ENCODE assay signal across 23 mouse cellular contexts in the genomic region with DNA sequence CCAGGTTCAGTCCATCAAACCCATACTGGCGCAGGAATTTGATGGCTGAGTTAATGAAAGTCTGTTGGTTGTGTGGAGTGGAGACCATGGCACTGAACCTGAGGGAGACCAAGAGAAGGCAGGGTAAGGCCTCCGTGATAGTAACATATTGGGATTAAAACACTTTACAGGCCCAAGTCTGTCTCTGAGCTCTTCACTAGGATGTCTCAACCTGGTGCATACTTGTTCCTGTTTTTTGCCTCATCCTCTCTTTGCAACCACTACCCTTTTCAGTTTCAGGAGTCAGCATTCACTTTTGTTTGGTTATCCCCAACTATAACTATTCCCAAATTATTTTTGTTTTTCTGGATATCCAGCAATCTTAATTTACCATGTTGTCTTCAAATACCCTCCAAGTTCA. TPM values are rescaled to one million over a fixed set of nuclear protein-coding genes. Genes with fewer than 3 reads are reported as not detected.
DNase-seq lines count a peak whose midpoint lies in the region; ATAC-seq lines count a peak whose summit lies in the region.
"Had no signal": no experiment of that assay in that cellular context is flagged by ENCODE, and none has a peak within 500 bp of the region (broad histone marks: within the 10 kb centered on the region; RNA-seq: fewer than 3 reads in every experiment).

No protein-coding gene starts in this region.

- peak; percentile 61; the same call in 1 of the 2 replicates for ATAC-seq in granulocyte monocyte progenitor cell, adult 5-6 weeks (replicated peaks; ENCODE audit: poor library complexity, severe bottlenecking)
- ATAC-seq in megakaryocyte, adult 5-6 weeks (ENCODE audit: poor library complexity, severe bottlenecking) = peak; percentile 84
- ATAC-seq in megakaryocyte progenitor cell, adult 5-6 weeks (replicated peaks; ENCODE audit: poor library complexity) = no peak
- ATAC-seq: activated CD4-positive, CD25-positive, alpha-beta regulatory T cell, adult 4 months; CD4-positive, CD25-positive, alpha-beta regulatory T cell, adult 4 months; Patski had no signal

- no peak for DNase-seq in adrenal gland, postnatal 10 days
- DNase-seq: adrenal gland, adult 2 months; adrenal gland, adult 8-10 months; adrenal gland, postnatal 14 days; adrenal gland, postnatal 25 days; adrenal gland, postnatal 36 days; B cell, adult 2 months; cerebellum, adult 11 months; cerebellum, adult 11-12 months; cerebellum, adult 18-20 months; cerebellum, adult 2 months had no signal

RNA-seq across cellular contexts. Expression of gene Chil5, which starts 8.5 kb away (rescaled TPM):
- not detected in 2 replicates for total RNA-seq in granulocyte monocyte progenitor cell, adult 5-6 weeks (2014; fragmentation: Nextera tagmentation)
- total RNA-seq in granulocyte monocyte progenitor cell, adult 5-6 weeks (2017) = 1.6 TPM in 1 of 2 replicates, not detected in the other
- total RNA-seq in megakaryocyte, adult 5-6 weeks (2015) = 10.8 and 13.7 TPM in 2 replicates
- total RNA-seq in megakaryocyte, adult 5-6 weeks (2017) = 7.0 and 7.6 TPM in 2 replicates
- 0.89 TPM in 1 of 2 replicates, not detected in the other for total RNA-seq in megakaryocyte progenitor cell, adult 5-6 weeks (2015)
- 0.24 and 0.92 TPM in 2 replicates for total RNA-seq in megakaryocyte progenitor cell, adult 5-6 weeks (2017)
- total RNA-seq in adrenal gland, postnatal 10 days (2021) = not detected
- total RNA-seq: adrenal gland, adult 18-20 months; adrenal gland, adult 2 months; adrenal gland, adult 8-10 months; adrenal gland, postnatal 14 days; adrenal gland, postnatal 25 days; adrenal gland, postnatal 36 days; adrenal gland, postnatal 4 days; CH12.LX; ES-E14; G1E; MEL had no signal

RNA-seq across cellular contexts. Expression of gene Pifo, which starts 9.7 kb away (rescaled TPM):
- total RNA-seq in granulocyte monocyte progenitor cell, adult 5-6 weeks (2014; fragmentation: Nextera tagmentation) = not detected in 2 replicates
- total RNA-seq in granulocyte monocyte progenitor cell, adult 5-6 weeks (2017) = not detected in 2 replicates
- not detected in 2 replicates for total RNA-seq in megakaryocyte, adult 5-6 weeks (2015)
- not detected in 2 replicates for total RNA-seq in megakaryocyte, adult 5-6 weeks (2017)
- not detected in 2 replicates for total RNA-seq in megakaryocyte progenitor cell, adult 5-6 weeks (2015)
- not detected in 2 replicates for total RNA-seq in megakaryocyte progenitor cell, adult 5-6 weeks (2017)
- not detected for total RNA-seq in adrenal gland, postnatal 10 days (2021)
- total RNA-seq: adrenal gland, adult 18-20 months; adrenal gland, adult 2 months; adrenal gland, adult 8-10 months; adrenal gland, postnatal 14 days; adrenal gland, postnatal 25 days; adrenal gland, postnatal 36 days; adrenal gland, postnatal 4 days; G1E; MEL had no signal

RNA-seq across cellular contexts. Expression of gene Ovgp1, which starts 50.6 kb away (rescaled TPM):
- 4.6 and 10.2 TPM in 2 replicates for total RNA-seq in granulocyte monocyte progenitor cell, adult 5-6 weeks (2014; fragmentation: Nextera tagmentation)
- total RNA-seq in granulocyte monocyte progenitor cell, adult 5-6 weeks (2017) = 0.78 and 0.88 TPM in 2 replicates
- total RNA-seq in megakaryocyte, adult 5-6 weeks (2015) = 6.0 and 18.8 TPM in 2 replicates
- total RNA-seq in megakaryocyte, adult 5-6 weeks (2017) = 3.0 and 5.4 TPM in 2 replicates
- 4.0 and 4.5 TPM in 2 replicates for total RNA-seq in megakaryocyte progenitor cell, adult 5-6 weeks (2015)
- total RNA-seq in megakaryocyte progenitor cell, adult 5-6 weeks (2017) = 1.4 and 1.5 TPM in 2 replicates
- total RNA-seq in adrenal gland, postnatal 10 days (2021) = 1 to 10 TPM in 1 of 2 experiments, under 1 TPM in 1; 0.75 to 2.8 TPM
